Mouse (Mus musculus) left cerebral cortex, postnatal 10 days (tissue): Measurements from ENCODE around the gene Zfp605. TPM values are rescaled to one million over a fixed set of nuclear protein-coding genes. Genes with fewer than 3 reads are reported as not detected.
"Not testable (repeated sequence)": the region's sequence is repeated elsewhere in the genome, so short reads cannot be mapped to it uniquely, and the experiment has no call there.

ENCODE experiments used
- DNase-seq, 2 experiments: peaks; one replicate each; pipeline ENCODE4 v3.0.0; 2021 to 2022; ENCODE audit warnings: low spot score in 2 of 2, mixed read lengths in 1 of 2; ENCODE audit errors: extremely low spot score in 1 of 2
- intact Hi-C: fragments of 180-260 bp; cut with DNase I; formaldehyde crosslinking; loops from one replicate; pipeline ENCODE4 v1.15.1; 2025
- total RNA-seq, 2 experiments: library from RNA; stranded (reverse); gene quantifications; 2 replicates each; pipeline ENCODE4 v1.2.3; 2021

Gene Zfp605
- total RNA-seq, 2 experiments from 2014 or later, result 17.0 to 17.1 TPM

GRCm38 (mm10) chr5:110106140-110106871, 3.6 kb upstream of the Zfp605 start:
- DNase-seq, result peak in 1 of 2 experiments; percentile 61
- intact Hi-C loops, result no loop called here

DNA sequence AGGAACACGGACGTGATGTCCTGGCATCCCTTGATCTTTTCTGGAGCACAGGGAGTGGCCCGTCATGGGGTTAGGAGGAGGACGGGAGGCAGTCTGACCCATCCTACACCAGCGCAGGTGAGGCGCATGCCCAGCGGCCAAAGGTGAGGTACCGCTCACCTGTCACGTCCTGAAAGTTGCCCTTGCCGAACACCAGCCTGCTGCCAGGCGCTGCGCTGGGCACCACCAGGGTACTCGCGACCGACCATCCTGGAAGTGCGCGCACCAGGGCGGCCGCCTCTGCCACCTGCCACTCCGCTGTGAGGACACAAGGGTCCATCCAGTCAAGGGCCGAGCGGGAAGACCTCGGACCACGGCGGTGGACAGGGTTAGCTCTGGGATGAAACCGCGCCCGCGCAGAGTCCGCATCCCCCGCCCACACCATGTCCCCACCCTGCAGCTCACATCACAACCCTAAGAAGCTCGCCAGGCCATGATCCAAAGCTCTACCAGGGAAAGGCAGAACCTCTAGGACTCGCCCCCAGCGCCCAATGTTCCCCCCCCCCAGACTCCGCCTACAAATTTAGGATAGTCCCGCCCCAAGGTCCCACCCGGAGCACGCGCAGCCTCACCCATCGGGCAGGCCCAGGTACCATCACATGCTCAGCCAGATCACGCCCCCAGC, 2.9 kb upstream of the Zfp605 start:
- intact Hi-C loops, result no loop called here
- DNase-seq, result peak in 1 of 2 experiments; percentile 75

GRCm38 (mm10) chr5:110107581-110108304, 2.1 kb upstream of the Zfp605 start, which contains the start of gene Gtpbp6:
Gtpbp6 (minus strand) TSS chr5:110108197.
- intact Hi-C loops, result no loop called here
- DNase-seq, result peak; percentile 94 to 99

DNA sequence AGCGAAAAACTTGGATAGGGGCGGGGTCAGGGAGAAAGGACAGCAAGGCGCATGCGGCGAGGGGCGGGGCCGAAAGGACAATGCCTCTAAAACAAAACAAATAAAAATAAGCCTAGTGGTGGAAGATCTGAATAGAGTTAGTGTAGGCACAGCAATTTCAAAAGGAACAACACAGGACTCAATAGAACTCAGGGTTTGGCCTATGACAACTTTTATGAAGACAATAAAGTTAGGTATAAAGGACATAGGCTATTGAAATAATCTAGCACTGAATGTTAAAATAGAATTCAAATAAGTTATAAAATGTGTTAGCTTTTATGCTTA, 1.6 kb upstream of the Zfp605 start:
- intact Hi-C loops, result no loop called here
- DNase-seq, result no peak

DNA sequence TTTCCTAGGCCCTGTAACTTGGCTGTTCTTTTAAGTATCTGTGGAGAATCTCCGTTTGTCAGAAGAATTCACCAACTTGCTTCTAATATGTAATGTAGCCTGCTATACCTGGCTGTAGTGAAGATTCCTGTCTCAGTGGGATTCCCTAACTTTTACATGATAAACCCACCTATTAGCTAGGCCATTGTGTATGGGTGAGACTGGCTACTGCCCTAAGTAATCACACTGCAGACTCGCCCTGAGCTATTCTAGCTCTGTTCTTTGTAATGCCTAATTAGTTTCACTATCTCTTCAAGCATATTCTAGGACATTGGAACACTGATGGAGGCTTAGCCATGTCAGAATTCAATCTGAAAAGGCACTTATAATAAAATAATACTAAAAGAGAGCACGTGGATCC, 12.5 kb downstream of the Zfp605 start:
- intact Hi-C loops, result not testable (repeated sequence)

GRCm38 (mm10) chr5:110135293-110136086, 25.6 kb downstream of the Zfp605 start, which contains the start of gene Chfr:
Chfr (plus strand) TSS chr5:110135842.
- intact Hi-C loops, result no loop called here
- DNase-seq, result peak; percentile 99 to 100

More for the DNA sequence above, 12.5 kb downstream of the Zfp605 start:
- DNase-seq, result not testable (repeated sequence)

- intact Hi-C loops, result no loop called here
- DNase-seq, result no peak
These were observed 26.2 kb downstream of the Zfp605 start for GRCm38 (mm10) chr5:110136087-110136464.

DNA sequence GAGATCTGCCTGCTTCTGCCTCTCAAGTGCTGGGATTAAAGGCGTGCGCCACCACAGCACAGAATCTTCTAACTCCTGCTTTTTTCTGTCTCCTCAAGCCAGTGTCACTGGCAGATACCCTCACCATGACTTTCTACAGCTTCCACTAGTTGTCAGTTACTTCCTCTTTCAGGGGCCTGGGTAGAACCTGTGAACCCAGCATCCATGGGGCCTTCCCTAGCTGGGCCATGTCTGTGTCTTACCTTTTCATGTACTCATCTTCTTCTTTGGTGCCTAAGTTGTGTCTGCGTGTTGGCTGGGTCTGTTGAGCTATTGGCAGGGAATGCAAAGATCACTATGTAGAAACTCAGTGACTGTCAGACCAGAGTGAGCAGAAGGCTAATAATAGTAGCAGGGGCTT, 27.9 kb downstream of the Zfp605 start:
- intact Hi-C loops, result no loop called here
- no peak for DNase-seq

DNA sequence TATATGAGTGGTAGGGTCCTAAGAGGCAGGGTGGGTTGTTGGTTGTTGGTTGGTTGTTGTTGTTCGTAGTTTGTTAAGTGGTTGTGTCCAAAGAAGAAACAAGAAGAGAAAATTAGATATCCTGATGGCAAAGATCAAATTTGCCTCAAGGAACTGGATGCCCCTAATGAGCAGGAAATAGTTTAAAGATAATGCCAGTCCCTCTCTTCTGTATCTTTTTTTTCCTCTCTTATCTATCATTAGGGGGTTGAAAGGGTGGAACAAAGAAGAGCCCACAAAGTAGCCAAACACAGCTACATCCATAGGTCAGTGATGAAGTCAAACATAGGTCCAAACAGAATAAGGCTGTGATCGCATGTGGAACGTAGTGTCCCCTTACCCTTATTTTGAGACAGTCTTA, 29.4 kb downstream of the Zfp605 start:
- no peak for DNase-seq
- intact Hi-C loops, result no loop called here

DNA sequence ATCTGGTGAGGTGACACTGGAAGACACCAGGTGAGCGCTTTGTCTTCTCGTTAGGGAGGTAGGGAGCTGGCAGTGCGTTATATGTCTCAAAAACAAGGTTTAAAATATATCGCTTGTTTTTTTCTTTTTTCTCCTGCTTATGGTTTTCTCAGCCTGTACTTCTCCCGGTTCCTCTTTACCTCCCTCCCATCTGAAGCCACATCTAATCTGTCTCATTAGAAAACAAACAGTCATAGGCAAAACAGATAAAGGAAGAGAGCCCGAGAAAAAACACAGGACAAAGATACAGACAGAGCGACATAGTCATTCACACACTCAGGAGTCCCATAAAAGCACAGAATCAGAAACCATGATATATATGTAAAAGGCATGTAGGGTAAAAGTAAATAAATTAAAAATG, 30.5 kb downstream of the Zfp605 start:
- intact Hi-C loops, result no loop called here
- DNase-seq, result no peak

- intact Hi-C loops, result no loop called here
These were observed 32.4 kb downstream of the Zfp605 start for GRCm38 (mm10) chr5:110142309-110142708.

GRCm38 (mm10) chr5:110143007-110143406, 33.1 kb downstream of the Zfp605 start:
- intact Hi-C loops, result no loop called here
- DNase-seq, result no peak

More at GRCm38 (mm10) chr5:110142309-110142708, 32.4 kb downstream of the Zfp605 start:
- no peak for DNase-seq

DNA sequence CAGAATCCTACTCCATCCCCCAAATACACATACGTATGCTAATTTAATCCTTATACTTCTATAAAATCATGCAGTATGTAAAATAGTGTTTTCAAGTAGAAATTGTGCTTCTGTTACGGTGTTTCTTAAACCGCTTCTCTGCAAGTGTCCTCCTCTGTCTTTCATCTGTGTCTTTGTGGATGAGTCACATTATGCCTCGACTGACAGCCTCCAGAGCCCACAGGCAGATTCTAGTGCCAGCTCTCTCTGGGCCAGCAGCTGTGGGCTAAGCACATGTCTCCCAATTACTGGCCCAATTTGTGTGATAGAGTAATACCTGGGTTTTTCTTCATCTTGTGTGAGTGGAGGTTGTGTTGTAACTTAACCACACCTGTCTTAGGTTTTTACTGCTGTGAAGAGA, 59.5 kb downstream of the Zfp605 start:
- intact Hi-C loops, result no loop called here
- no peak for DNase-seq

DNA sequence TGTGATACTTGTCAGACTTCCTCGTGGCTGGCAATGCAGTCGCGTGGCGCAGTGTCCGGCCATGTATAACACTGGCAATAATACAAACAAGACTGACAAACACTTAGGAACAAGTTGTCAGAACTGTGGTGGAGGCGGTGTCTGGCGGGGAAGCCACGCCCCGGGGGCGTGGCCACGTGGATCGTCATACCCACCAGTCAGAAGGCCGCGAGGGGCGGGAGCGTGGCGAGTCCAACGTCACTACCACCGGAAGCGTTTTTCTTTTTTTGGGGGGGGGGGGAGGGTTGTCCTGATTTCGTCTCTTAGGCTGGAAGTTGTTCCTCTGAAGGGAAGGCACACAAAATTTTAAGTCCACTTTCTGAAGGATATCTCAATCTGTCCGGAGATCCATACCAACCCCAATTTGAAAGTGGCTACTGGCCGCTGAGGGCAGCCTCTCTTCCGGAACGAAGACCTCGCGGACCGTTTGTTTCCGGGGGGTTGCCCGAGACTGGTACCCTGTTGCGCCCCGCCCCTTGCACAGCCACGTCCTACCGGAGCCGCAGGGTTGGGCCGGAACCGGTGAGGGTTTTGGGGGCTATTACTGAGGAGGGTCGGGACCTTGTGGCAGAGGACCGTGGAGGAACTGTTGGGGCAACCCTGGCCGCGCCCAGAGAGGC, 66.6 kb downstream of the Zfp605 start, which contains the start of gene Golga3:
TSS of gene Golga3 (plus strand) at position 340 of the 659 bp plus-strand sequence.
- intact Hi-C loops, result no loop called here
- peak; percentile 90 to 97 for DNase-seq

DNA sequence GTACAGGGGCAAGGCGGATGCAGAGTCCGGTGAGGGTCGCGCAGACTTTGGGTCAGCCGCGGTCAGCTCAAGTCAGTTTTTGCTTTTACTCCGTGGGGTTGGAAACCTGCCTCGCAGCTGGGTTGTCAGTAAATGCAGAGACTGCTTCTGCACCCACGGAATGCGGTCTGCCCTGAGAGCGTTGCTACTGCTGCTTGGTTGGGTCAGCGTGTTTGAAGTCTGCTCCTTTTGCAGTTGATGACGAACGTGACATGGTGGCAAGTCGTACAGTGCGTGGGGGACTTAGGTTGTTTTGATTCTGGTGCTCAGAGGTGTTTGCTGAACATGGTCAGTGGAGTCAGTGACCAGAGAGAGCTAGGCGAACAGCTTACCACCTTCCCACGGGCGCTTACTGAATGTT, 67.1 kb downstream of the Zfp605 start:
- intact Hi-C loops, result no loop called here
- no peak for DNase-seq

DNA sequence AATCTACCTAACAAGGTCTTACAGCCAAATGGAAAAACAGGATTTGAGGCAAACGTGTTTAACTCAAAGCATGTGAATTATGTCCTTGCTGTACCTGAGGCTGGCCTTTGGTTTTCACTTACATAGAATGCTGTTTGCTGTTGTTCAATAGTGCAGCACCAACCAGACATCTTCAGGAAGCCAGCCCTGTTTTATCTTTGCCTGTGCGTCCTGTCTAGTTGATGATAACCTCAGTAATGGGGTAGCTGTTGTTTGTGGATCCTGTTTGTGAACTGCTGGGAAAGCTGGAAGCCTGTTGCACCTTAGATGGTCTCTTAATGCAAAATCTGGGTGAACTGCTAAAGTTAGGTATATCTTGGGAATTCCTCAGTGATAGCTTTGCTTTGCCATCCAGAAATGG, 68.7 kb downstream of the Zfp605 start:
- intact Hi-C loops, result no loop called here

More for the DNA sequence above, 68.7 kb downstream of the Zfp605 start:
- no peak for DNase-seq
